Mouse (Mus musculus) testis, adult 2 months (tissue): ENCODE measurements around the gene Mroh3.

Experiments
- CTCF ChIP-seq: fragments of 200-500 bp; IDR thresholded peaks from 2 replicates; pipeline ENCODE4 v1.5.1; 2012; ENCODE audit warnings: low read depth, mild to moderate bottlenecking, inconsistent platforms, low read length, moderate library complexity; ENCODE audit not compliant: control insufficient read depth, insufficient read depth, insufficient replicate concordance
- POLR2A ChIP-seq: fragments of 200-500 bp; IDR thresholded peaks from 2 replicates; pipeline ENCODE4 v1.6.1; 2012; ENCODE audit warnings: low read depth, mild to moderate bottlenecking, inconsistent platforms, low read length, moderate library complexity; ENCODE audit not compliant: control insufficient read depth

GRCm38 (mm10) chr1:136174101-136174606 lies 38.5 kb downstream of the Mroh3 start:
- no peak for TF ChIP-seq CTCF
- no peak for TF ChIP-seq POLR2A
